Mouse (Mus musculus) liver, adult (tissue): ENCODE measurements around the gene Ercc6l2.

Source experiments
- GATA4 ChIP-seq: IDR thresholded peaks from 2 replicates; pipeline ENCODE4 v1.6.1; 2014; ENCODE audit warnings: mild to moderate bottlenecking, low read length; ENCODE audit not compliant: insufficient replicate concordance

Gene Ercc6l2

GRCm38 (mm10) chr13:63913136-63913535 is 98.1 kb downstream of the Ercc6l2 start:
- TF ChIP-seq GATA4: no peak

- TF ChIP-seq GATA4: no peak
These were observed 100.1 kb downstream of the Ercc6l2 start for GRCm38 (mm10) chr13:63915176-63915575.

GRCm38 (mm10) chr13:63915684-63916083 is 100.6 kb downstream of the Ercc6l2 start:
- TF ChIP-seq GATA4: no peak

- TF ChIP-seq GATA4: no peak
These were observed 101.5 kb downstream of the Ercc6l2 start for GRCm38 (mm10) chr13:63916568-63916967.

- TF ChIP-seq GATA4: no peak
These were observed 102.2 kb downstream of the Ercc6l2 start for GRCm38 (mm10) chr13:63917198-63917767.

GRCm38 (mm10) chr13:63917776-63918621 is 103.0 kb downstream of the Ercc6l2 start:
- no peak for TF ChIP-seq GATA4

- no peak for TF ChIP-seq GATA4
These were observed 103.8 kb downstream of the Ercc6l2 start for GRCm38 (mm10) chr13:63918733-63919422.

GRCm38 (mm10) chr13:63927326-63927725 is 112.3 kb downstream of the Ercc6l2 start:
- TF ChIP-seq GATA4: no peak

- TF ChIP-seq GATA4: no peak
These were observed 114.3 kb downstream of the Ercc6l2 start for GRCm38 (mm10) chr13:63929351-63929750.

- TF ChIP-seq GATA4: no peak
These were observed 115.0 kb downstream of the Ercc6l2 start for GRCm38 (mm10) chr13:63929917-63930515.

- no peak for TF ChIP-seq GATA4
These were observed 115.5 kb downstream of the Ercc6l2 start for GRCm38 (mm10) chr13:63930525-63930924.

- TF ChIP-seq GATA4: no peak
These were observed 121.3 kb downstream of the Ercc6l2 start for GRCm38 (mm10) chr13:63936369-63936768.

GRCm38 (mm10) chr13:63940257-63940656 is 125.2 kb downstream of the Ercc6l2 start:
- no peak for TF ChIP-seq GATA4

GRCm38 (mm10) chr13:63941170-63941569 is 126.1 kb downstream of the Ercc6l2 start:
- TF ChIP-seq GATA4: no peak

- TF ChIP-seq GATA4: no peak
These were observed 128.6 kb downstream of the Ercc6l2 start for GRCm38 (mm10) chr13:63943605-63944004.
